Mouse (Mus musculus) liver, embryonic 14.5 days (tissue): Measurements from ENCODE around the gene Mmp14.

Experiments
- CTCF ChIP-seq: IDR thresholded peaks from 2 replicates; pipeline ENCODE4 v1.5.1; 2016; ENCODE audit warnings: antibody characterized with exemption, low read depth, control low read depth
- EP300 ChIP-seq: IDR thresholded peaks from 2 replicates; pipeline ENCODE4 v1.6.1; 2016; ENCODE audit warnings: antibody characterized with exemption, low read depth

GRCm38 (mm10) chr14:54462146-54462545 lies 30.7 kb downstream of the Mmp14 start:
- TF ChIP-seq CTCF (no peak), EP300 (no peak)
